Mouse (Mus musculus): ENCODE results near the gene Timm23. TPM values are rescaled to one million over a fixed set of nuclear protein-coding genes. Genes with fewer than 3 reads are reported as not detected.
"Not testable (repeated sequence)": the region's sequence is repeated elsewhere in the genome, so short reads cannot be mapped to it uniquely, and the experiment has no call there.

The Timm23 gene
- total and polyA plus RNA-seq, 2 experiments, result 122 to 191 TPM

GRCm38 (mm10) chr14:32145809-32146511 lies 55.7 kb downstream of the Timm23 start:
- H3K27me3 ChIP-seq (ENCODE audit: control insufficient read depth, insufficient read depth, low read length), result 0 out of 2 replicates have a peak, but pooled peaks cover 2% of the 10 kb centered on the region
- no peak overlapping the region for H3K4me3 ChIP-seq (ENCODE audit: insufficient read depth, low read depth, low read length)
- H3K27ac ChIP-seq (replicated peaks; ENCODE audit: insufficient read depth, low read depth, low read length), result no peak overlapping the region
- H3K9ac ChIP-seq (ENCODE audit: low read depth, low read length), result no peak overlapping the region
- no peaks in the 10 kb centered on the region for H3K79me2 ChIP-seq (ENCODE audit: control insufficient read depth, insufficient read depth, low read length)
- WGBS, result 75% methylated on average over 7 of the region's 7 CpGs
- no peak for TF ChIP-seq POLR2A (IDR thresholded peaks at IDR 0.05; ENCODE audit: extremely low read depth, insufficient read depth, low read length)
- TF ChIP-seq CTCF (IDR thresholded peaks at IDR 0.05; ENCODE audit: low read depth, low read length), result no peak
- H3K4me1 ChIP-seq (ENCODE audit: control insufficient read depth, insufficient read depth, low read length), result no peaks in the 10 kb centered on the region
- no peaks in the 10 kb centered on the region for H3K36me3 ChIP-seq (ENCODE audit: control insufficient read depth, insufficient read depth, low read length)
- DNase-seq (ENCODE audit: extremely low read depth, low read depth, low spot score), result no peak

- H3K9ac ChIP-seq (ENCODE audit: low read depth, low read length), result no peak overlapping the region
Measured at GRCm38 (mm10) chr14:32145401-32145800, 56.3 kb downstream of the Timm23 start.

GRCm38 (mm10) chr14:32144734-32145133 lies 57.0 kb downstream of the Timm23 start:
- H3K4me3 ChIP-seq (ENCODE audit: insufficient read depth, low read depth, low read length), result no peak overlapping the region
- TF ChIP-seq CTCF (IDR thresholded peaks at IDR 0.05; ENCODE audit: low read depth, low read length) (no peak), POLR2A (IDR thresholded peaks at IDR 0.05; ENCODE audit: extremely low read depth, insufficient read depth, low read length) (no peak)
- no peak overlapping the region for H3K27ac ChIP-seq (replicated peaks; ENCODE audit: insufficient read depth, low read depth, low read length)
- no peaks in the 10 kb centered on the region for H3K36me3 ChIP-seq (ENCODE audit: control insufficient read depth, insufficient read depth, low read length)
- H3K9ac ChIP-seq (ENCODE audit: low read depth, low read length), result no peak overlapping the region
- H3K79me2 ChIP-seq (ENCODE audit: control insufficient read depth, insufficient read depth, low read length), result no peaks in the 10 kb centered on the region
- H3K27me3 ChIP-seq (ENCODE audit: control insufficient read depth, insufficient read depth, low read length), result 0 out of 2 replicates have a peak, but pooled peaks cover 2% of the 10 kb centered on the region
- no peak for DNase-seq (ENCODE audit: extremely low read depth, low read depth, low spot score)
- H3K4me1 ChIP-seq (ENCODE audit: control insufficient read depth, insufficient read depth, low read length), result no peaks in the 10 kb centered on the region

More at GRCm38 (mm10) chr14:32145401-32145800, 56.3 kb downstream of the Timm23 start:
- Histone ChIP-seq H3K4me3 (ENCODE audit: insufficient read depth, low read depth, low read length) (no peak overlapping the region), H3K36me3 (ENCODE audit: control insufficient read depth, insufficient read depth, low read length) (no peaks in the 10 kb centered on the region), H3K27me3 (ENCODE audit: control insufficient read depth, insufficient read depth, low read length) (0 out of 2 replicates have a peak, but pooled peaks cover 2% of the 10 kb centered on the region), H3K27ac (replicated peaks; ENCODE audit: insufficient read depth, low read depth, low read length) (no peak overlapping the region), H3K79me2 (ENCODE audit: control insufficient read depth, insufficient read depth, low read length) (no peaks in the 10 kb centered on the region), H3K4me1 (ENCODE audit: control insufficient read depth, insufficient read depth, low read length) (no peaks in the 10 kb centered on the region)
- no peak for TF ChIP-seq POLR2A (IDR thresholded peaks at IDR 0.05; ENCODE audit: extremely low read depth, insufficient read depth, low read length)
- no peak for TF ChIP-seq CTCF (IDR thresholded peaks at IDR 0.05; ENCODE audit: low read depth, low read length)
- DNase-seq (ENCODE audit: extremely low read depth, low read depth, low spot score), result no peak
- WGBS, result 79% methylated on average over 4 of the region's 4 CpGs

DNA sequence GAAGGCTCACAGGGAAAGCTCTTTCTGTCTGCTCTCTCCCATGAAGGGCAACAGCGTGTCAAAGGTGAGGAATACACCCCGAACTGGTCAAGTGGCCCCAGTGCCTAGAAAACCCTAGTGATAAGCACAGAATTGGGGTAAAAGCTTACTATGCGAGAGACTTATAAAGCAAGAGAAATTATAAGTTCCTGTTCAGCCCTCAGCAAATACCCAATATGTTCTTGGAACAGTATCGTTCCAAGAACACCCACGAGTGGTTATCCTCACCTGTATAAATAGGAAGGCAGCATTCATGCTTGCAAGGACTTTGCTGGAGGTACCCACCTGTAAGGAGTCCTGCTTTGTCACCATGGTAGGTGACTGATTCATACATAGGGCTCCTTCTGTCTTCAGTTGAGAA lies 60.0 kb downstream of the Timm23 start, which contains the start of gene Msmb:
Msmb (plus strand) TSS at position 301 of the 400 bp plus-strand sequence.
- H3K36me3 ChIP-seq (ENCODE audit: control insufficient read depth, insufficient read depth, low read length), result no peaks in the 10 kb centered on the region
- H3K4me3 ChIP-seq (ENCODE audit: insufficient read depth, low read depth, low read length), result no peak within 1 kb of the TSS
- no peak within 1 kb of the TSS for H3K9ac ChIP-seq (ENCODE audit: low read depth, low read length)
- WGBS, result 94% methylated on average over 5 of the region's 5 CpGs
- TF ChIP-seq CTCF (IDR thresholded peaks at IDR 0.05; ENCODE audit: low read depth, low read length), result no peak
- TF ChIP-seq POLR2A (IDR thresholded peaks at IDR 0.05; ENCODE audit: extremely low read depth, insufficient read depth, low read length), result no peak
- no peaks in the 10 kb centered on the region for H3K79me2 ChIP-seq (ENCODE audit: control insufficient read depth, insufficient read depth, low read length)
- H3K27ac ChIP-seq (replicated peaks; ENCODE audit: insufficient read depth, low read depth, low read length), result no peak within 1 kb of the TSS
- no peak for DNase-seq (ENCODE audit: extremely low read depth, low read depth, low spot score)
- 0 out of 2 replicates have a peak, but pooled peaks cover under 1% of the 10 kb centered on the region for H3K27me3 ChIP-seq (ENCODE audit: control insufficient read depth, insufficient read depth, low read length)
- no peaks in the 10 kb centered on the region for H3K4me1 ChIP-seq (ENCODE audit: control insufficient read depth, insufficient read depth, low read length)

GRCm38 (mm10) chr14:32140359-32140965 lies 61.2 kb downstream of the Timm23 start:
- no peak overlapping the region for H3K9ac ChIP-seq (ENCODE audit: low read depth, low read length)
- H3K27ac ChIP-seq (replicated peaks; ENCODE audit: insufficient read depth, low read depth, low read length), result no peak overlapping the region
- H3K27me3 ChIP-seq (ENCODE audit: control insufficient read depth, insufficient read depth, low read length), result no peaks in the 10 kb centered on the region
- H3K4me3 ChIP-seq (ENCODE audit: insufficient read depth, low read depth, low read length), result no peak overlapping the region
- peaks cover 2% of the 10 kb centered on the region; the same call in 1 of the 2 replicates for H3K4me1 ChIP-seq (ENCODE audit: control insufficient read depth, insufficient read depth, low read length)
- DNase-seq (ENCODE audit: extremely low read depth, low read depth, low spot score), result no peak
- TF ChIP-seq CTCF (IDR thresholded peaks at IDR 0.05; ENCODE audit: low read depth, low read length) (no peak), POLR2A (IDR thresholded peaks at IDR 0.05; ENCODE audit: extremely low read depth, insufficient read depth, low read length) (no peak)
- H3K36me3 ChIP-seq (ENCODE audit: control insufficient read depth, insufficient read depth, low read length), result no peaks in the 10 kb centered on the region
- H3K79me2 ChIP-seq (ENCODE audit: control insufficient read depth, insufficient read depth, low read length), result no peaks in the 10 kb centered on the region
- 96% methylated on average over 5 of the region's 5 CpGs for WGBS

GRCm38 (mm10) chr14:32136467-32136866 lies 65.2 kb downstream of the Timm23 start:
- not testable (repeated sequence) for H3K79me2 ChIP-seq (ENCODE audit: control insufficient read depth, insufficient read depth, low read length); H3K27me3 ChIP-seq (ENCODE audit: control insufficient read depth, insufficient read depth, low read length); H3K4me1 ChIP-seq (ENCODE audit: control insufficient read depth, insufficient read depth, low read length); H3K9ac ChIP-seq (ENCODE audit: low read depth, low read length); DNase-seq (ENCODE audit: extremely low read depth, low read depth, low spot score); H3K27ac ChIP-seq (replicated peaks; ENCODE audit: insufficient read depth, low read depth, low read length); H3K4me3 ChIP-seq (ENCODE audit: insufficient read depth, low read depth, low read length); H3K36me3 ChIP-seq (ENCODE audit: control insufficient read depth, insufficient read depth, low read length)
- 46% methylated on average over 3 of the region's 3 CpGs for WGBS

Measured in liver, adult 2 months (tissue).